Mouse (Mus musculus): Measurements from ENCODE around the gene Fbxl3.

Fbxl3 gene

DNA sequence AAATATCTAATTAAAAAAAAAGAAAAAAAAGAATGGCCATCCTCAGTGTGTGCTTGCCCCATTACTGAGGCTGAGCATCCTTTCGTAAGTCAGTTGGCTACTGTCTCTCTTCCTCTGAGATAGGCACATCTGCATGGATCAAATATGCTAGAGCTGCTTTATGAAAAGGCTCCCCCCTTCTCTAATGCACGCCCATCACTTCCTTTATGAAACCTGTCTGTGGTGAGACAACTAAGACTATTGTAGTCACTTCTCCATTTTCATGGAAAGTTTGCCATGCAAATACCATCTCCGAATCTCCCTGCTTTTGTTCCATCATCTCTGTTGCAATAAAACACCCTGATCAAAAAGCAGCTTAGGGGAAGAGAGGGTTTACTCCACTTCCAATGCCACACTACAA, 62.4 kb downstream of the Fbxl3 start:
- DNase-seq (ENCODE audit: low spot score in 2 of 2) = no peak

DNA sequence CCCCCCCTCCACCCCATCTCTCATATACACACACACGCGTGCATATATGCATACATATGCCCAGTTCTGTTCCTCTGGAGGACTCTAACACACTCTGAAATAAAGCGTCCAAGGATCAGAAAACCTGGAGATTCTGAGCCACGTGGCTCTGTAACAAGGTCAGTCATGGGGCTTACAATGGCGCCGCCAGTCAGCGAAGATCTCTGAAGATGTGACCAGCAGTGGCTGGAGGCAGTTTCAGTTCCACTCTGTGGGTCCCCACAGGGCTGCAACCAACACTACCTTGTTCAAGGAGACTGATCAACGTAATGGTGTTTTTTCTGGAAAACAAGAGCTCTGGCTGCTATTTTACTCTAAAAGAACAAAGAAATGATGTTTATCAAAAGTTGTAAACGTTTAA, 65.3 kb downstream of the Fbxl3 start:
- no peak for DNase-seq (ENCODE audit: low spot score in 2 of 2)

DNA sequence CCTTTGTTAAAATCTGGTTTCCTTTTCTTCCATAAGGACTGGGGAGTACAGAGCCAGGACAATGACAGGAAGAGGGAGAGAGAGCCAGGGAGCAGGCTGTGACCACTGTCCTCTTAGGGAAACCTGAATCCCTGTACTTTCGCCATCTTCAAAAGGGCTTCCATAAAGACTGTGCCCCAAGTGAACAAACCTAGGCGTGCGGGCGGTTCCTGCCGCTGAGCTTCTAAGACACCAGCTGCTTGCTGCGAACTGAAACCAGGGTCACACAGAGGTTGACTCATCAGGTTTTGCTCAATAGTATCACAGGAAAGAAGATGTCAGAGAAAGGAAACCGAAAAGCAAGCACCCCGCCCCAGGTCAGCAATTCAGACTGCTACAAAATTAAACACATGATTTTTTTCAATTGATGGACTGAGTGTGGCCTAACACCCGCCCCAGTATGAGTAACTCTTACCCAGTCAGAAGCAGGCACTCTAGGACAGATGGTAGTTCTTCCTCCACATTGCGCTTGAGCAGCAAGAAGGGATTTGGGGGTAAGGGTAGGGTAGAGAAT, 66.0 kb downstream of the Fbxl3 start:
- DNase-seq (ENCODE audit: low spot score in 2 of 2) = no peak
